Mouse (Mus musculus) heart, adult 10 weeks (tissue): Measurements from ENCODE around the gene Bnip2. TPM values are rescaled to one million over a fixed set of nuclear protein-coding genes. Genes with fewer than 3 reads are reported as not detected.

ENCODE experiments used
- polyA plus RNA-seq: library from polyadenylated mRNA; stranded (reverse); fragments of 350-450 nt; fragmentation: Illumina TruSeq; extraction: RNeasy Lipid Tissue Mini Kit (QIAGEN cat#74804); gene quantifications from one replicate; pipeline ENCODE4 v1.2.3, GENCODE M21; 2014; ENCODE audit warnings: low read depth, low replicate concordance

Gene Bnip2
- polyA plus RNA-seq: 101 TPM

GRCm38 (mm10) chr9:69989303-69990121 is at the start of gene Bnip2:
Gene Bnip2, plus strand, starts transcription at chr9:69989466.

GRCm38 (mm10) chr9:70012408-70012901 is 23.2 kb downstream of the Bnip2 start, which contains the start of gene Gtf2a2:
Gene Gtf2a2, plus strand, starts transcription at chr9:70012550.

GRCm38 (mm10) chr9:70037988-70038387 is 48.7 kb downstream of the Bnip2 start, which contains the start of gene Gcnt3:
Gene Gcnt3, minus strand, starts transcription at chr9:70038088.

Other genes with a start within 250 kb of the Bnip2 start
- gene Foxb1, start 228.5 kb upstream of the Bnip2 start, polyA plus RNA-seq: not detected
- 79.2 TPM for gene Gtf2a2, start 23.1 kb downstream of the Bnip2 start, polyA plus RNA-seq
- gene Gcnt3, start 48.6 kb downstream of the Bnip2 start, polyA plus RNA-seq: not detected
- gene Fam81a, start 153.1 kb downstream of the Bnip2 start, polyA plus RNA-seq: 3.5 TPM
- 6.5 TPM for gene Myo1e, start 217.9 kb downstream of the Bnip2 start, polyA plus RNA-seq